Mouse (Mus musculus) midbrain, embryonic 11.5 days (tissue): ENCODE results near the gene Mllt11. TPM values are rescaled to one million over a fixed set of nuclear protein-coding genes. Genes with fewer than 3 reads are reported as not detected.

Experiments
- ATAC-seq: fragments of 200-750 bp; cut with Nextera tagmentation; 2 replicates; pipeline ENCODE4 v1.8.0; 2017; ENCODE audit warnings: moderate TSS enrichment, moderate library complexity; ENCODE audit not compliant: low FRiP score
- DNase-seq: peaks from one replicate; pipeline ENCODE4 v3.0.0; 2015; ENCODE audit warnings: low spot score; ENCODE audit errors: missing footprints
- H3K27ac ChIP-seq: fragments of 300-500 bp; sonication (generic); 2 replicates; pipeline ENCODE4 v1.5.1; 2014; ENCODE audit warnings: low read depth, low read length
- H3K27me3 ChIP-seq: fragments of 300-500 bp; sonication (generic); 2 replicates; pipeline ENCODE4 v1.6.1; 2014; ENCODE audit warnings: mild to moderate bottlenecking, low read length, moderate library complexity, mixed read lengths; ENCODE audit not compliant: control insufficient read depth, insufficient read depth
- H3K36me3 ChIP-seq: fragments of 300-500 bp; sonication (generic); 2 replicates; pipeline ENCODE4 v1.6.1; 2014; ENCODE audit warnings: mild to moderate bottlenecking, low read length, moderate library complexity, mixed read lengths; ENCODE audit not compliant: control insufficient read depth, insufficient read depth
- H3K4me1 ChIP-seq: fragments of 300-500 bp; sonication (generic); 2 replicates; pipeline ENCODE4 v1.6.1; 2014; ENCODE audit warnings: low read length; ENCODE audit not compliant: control insufficient read depth, insufficient read depth
- H3K4me2 ChIP-seq: fragments of 300-500 bp; sonication (generic); 2 replicates; pipeline ENCODE4 v1.6.1; 2014; ENCODE audit warnings: mild to moderate bottlenecking, moderate library complexity
- H3K4me3 ChIP-seq: fragments of 300-500 bp; sonication (generic); 2 replicates; pipeline ENCODE4 v1.5.1; 2014; ENCODE audit warnings: low read depth, low read length
- H3K9ac ChIP-seq: fragments of 300-500 bp; sonication (generic); 2 replicates; pipeline ENCODE4 v1.6.1; 2014; ENCODE audit warnings: low read length
- H3K9me3 ChIP-seq: fragments of 300-500 bp; sonication (generic); 2 replicates; pipeline ENCODE4 v1.6.1; 2016; ENCODE audit warnings: low read length; ENCODE audit not compliant: control insufficient read depth
- WGBS: fragments of 180-500 bp; shearing (Covaris S2); extraction: QIAGEN DNeasy Blood & Tissue Kit; methylation state at CpG from one replicate; pipeline ENCODE4 v1.1.7; 2014; 5-methylcytosine and 5-hydroxymethylcytosine counted together
- polyA plus RNA-seq: library from polyadenylated mRNA; unstranded; fragments of >200 nt; fragmentation: Nextera tagmentation; extraction: Ambion mirVana; gene quantifications from 2 replicates; pipeline ENCODE4 v1.2.1, GENCODE M21; 2014

Mllt11 gene
- polyA plus RNA-seq, 1 experiment from 2014 or later, result 124 TPM

DNA sequence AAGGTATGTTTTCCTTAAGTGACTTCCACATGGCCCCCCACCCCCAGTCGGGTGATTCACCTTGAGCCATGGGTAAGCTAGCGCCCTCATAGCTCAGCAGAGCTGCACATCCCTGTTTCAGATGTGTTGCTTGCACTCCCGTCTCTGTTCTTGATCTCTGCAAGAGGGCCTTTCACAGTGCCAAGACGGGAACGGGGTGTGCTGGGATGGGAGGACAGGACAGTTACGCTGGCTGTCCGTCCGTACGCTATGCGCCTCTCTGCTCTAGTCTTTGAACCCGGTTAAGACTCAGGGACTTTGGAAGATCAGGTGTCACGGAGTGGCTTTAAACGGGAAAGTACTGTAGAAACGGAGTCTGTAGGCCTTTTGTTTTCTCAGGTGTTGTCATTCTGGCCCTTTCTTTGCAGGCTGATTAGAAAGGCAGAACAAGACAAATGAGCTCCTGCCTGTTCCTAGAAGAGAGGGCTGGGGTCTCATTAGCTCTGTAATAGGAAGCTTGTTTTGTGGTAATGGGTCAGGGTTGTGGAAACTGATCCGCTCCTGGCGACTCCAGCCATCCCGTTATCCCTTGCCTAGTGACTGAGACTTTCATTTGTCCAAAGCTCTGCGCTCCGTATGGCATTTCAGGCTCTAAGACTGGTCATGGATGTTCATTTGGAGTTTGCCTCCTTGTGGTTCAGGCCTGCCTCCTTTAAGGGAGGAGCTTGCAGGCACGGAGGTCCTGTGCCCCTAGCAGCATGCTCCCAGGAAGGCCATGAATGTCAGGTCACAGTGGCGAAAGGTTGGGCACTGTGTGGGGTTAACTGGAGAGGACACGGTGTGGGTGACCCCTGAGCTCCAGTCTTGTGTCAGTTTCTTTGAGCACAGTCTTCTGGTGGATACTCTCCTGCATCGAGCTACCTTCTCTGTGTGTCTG lies 3.7 kb upstream of the Mllt11 start:
- DNase-seq (no peak), ATAC-seq (no peak)
- Histone ChIP-seq H3K27ac (no peak overlapping the region), H3K4me1 (peaks cover 10% of the 10 kb centered on the region), H3K9ac (no peak overlapping the region), H3K4me3 (no peak overlapping the region), H3K36me3 (peaks cover 41% of the 10 kb centered on the region), H3K27me3 (no peaks in the 10 kb centered on the region), H3K4me2 (no peak overlapping the region), H3K9me3 (no peaks in the 10 kb centered on the region)
- 82% methylated on average over 23 of the region's 23 CpGs for WGBS

GRCm38 (mm10) chr3:95233303-95233980 lies 1.5 kb upstream of the Mllt11 start:
- no peak overlapping the region for H3K9ac ChIP-seq
- H3K9me3 ChIP-seq, result no peaks in the 10 kb centered on the region
- H3K4me1 ChIP-seq, result peaks cover 17% of the 10 kb centered on the region
- DNase-seq (no peak), ATAC-seq (no peak)
- H3K27ac ChIP-seq, result no peak overlapping the region
- H3K36me3 ChIP-seq, result peaks cover 41% of the 10 kb centered on the region
- H3K4me2 ChIP-seq, result no peak overlapping the region
- H3K27me3 ChIP-seq, result no peaks in the 10 kb centered on the region
- H3K4me3 ChIP-seq, result no peak overlapping the region
- WGBS, result 92% methylated on average over 16 of the region's 16 CpGs

GRCm38 (mm10) chr3:95232771-95233170 lies 800 bp upstream of the Mllt11 start:
- Histone ChIP-seq H3K4me3 (no peak overlapping the region), H3K9me3 (no peaks in the 10 kb centered on the region), H3K27me3 (no peaks in the 10 kb centered on the region), H3K36me3 (peaks cover 36% of the 10 kb centered on the region), H3K4me2 (no peak overlapping the region), H3K9ac (no peak overlapping the region), H3K4me1 (peaks cover 17% of the 10 kb centered on the region), H3K27ac (no peak overlapping the region)
- no peak for DNase-seq
- WGBS, result 93% methylated on average over 7 of the region's 7 CpGs
- ATAC-seq, result no peak

DNA sequence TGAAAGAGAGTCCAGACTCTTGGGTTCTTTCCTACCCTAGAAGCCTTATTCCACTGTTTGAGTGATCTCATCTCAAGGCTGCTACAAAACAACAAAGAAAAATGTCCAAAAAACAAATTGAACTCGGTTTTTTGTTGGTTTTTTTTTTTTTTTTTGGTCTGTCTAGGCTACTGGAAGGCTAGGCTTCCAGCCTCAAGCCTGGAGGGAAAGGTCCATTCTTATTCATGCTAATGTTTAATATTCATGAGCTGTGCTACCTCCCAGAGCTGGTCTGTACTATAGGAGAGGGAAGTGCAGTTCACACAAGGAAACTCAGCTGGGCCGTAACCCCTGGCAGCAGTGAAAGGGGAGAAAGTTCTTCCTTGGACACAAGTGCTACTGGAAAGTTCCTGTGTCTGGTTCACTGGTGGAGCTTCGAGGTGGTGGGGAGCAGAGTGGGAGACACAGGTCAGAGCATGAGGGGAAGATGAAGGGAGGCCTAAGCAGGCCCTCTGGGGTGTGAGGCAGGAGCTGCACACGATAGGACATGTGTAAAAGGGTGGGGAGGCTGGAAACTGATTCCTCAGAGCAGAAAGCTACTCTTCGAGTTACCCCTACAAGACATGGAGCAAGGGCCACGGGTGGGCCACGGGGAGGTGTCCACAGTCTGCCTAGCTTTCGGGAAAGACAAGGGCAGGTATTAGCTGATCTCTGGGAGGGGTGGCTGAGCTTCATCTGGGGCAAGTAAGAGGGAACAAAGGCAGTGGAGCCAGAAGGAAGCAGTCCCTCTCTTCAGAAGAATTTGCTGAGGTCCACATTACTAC lies 1.3 kb downstream of the Mllt11 start:
- ATAC-seq (peak; percentile 51), DNase-seq (peak; percentile 91)
- Histone ChIP-seq H3K36me3 (peaks cover 35% of the 10 kb centered on the region), H3K27ac (peak overlapping the region; percentile 79), H3K4me3 (peak overlapping the region; percentile 72), H3K4me1 (peaks cover 23% of the 10 kb centered on the region), H3K4me2 (peak overlapping the region; percentile 96), H3K9me3 (no peaks in the 10 kb centered on the region), H3K27me3 (no peaks in the 10 kb centered on the region), H3K9ac (peak overlapping the region; percentile 80)
- WGBS, result 32% methylated on average over 8 of the region's 8 CpGs

GRCm38 (mm10) chr3:95229781-95230494 lies 2.0 kb downstream of the Mllt11 start:
- DNase-seq (peak; percentile 96), ATAC-seq (peak; percentile 31)
- under 1% methylated on average over 13 of the region's 13 CpGs for WGBS
- peaks cover 32% of the 10 kb centered on the region for H3K36me3 ChIP-seq
- peak overlapping the region; percentile 96 for H3K4me2 ChIP-seq
- H3K9me3 ChIP-seq, result no peaks in the 10 kb centered on the region
- peak overlapping the region; percentile 80 for H3K9ac ChIP-seq
- peak overlapping the region; percentile 72 for H3K4me3 ChIP-seq
- H3K27ac ChIP-seq, result peak overlapping the region; percentile 79
- H3K4me1 ChIP-seq, result peaks cover 23% of the 10 kb centered on the region
- no peaks in the 10 kb centered on the region for H3K27me3 ChIP-seq

GRCm38 (mm10) chr3:95228894-95229780 lies 2.8 kb downstream of the Mllt11 start:
- DNase-seq (peak; percentile 96), ATAC-seq (no peak)
- under 1% methylated on average over 43 of the region's 43 CpGs for WGBS
- Histone ChIP-seq H3K9me3 (no peaks in the 10 kb centered on the region), H3K4me1 (peaks cover 23% of the 10 kb centered on the region), H3K9ac (peak overlapping the region; percentile 80), H3K4me2 (peak overlapping the region; percentile 96), H3K36me3 (peaks cover 26% of the 10 kb centered on the region), H3K27ac (peak overlapping the region; percentile 79), H3K27me3 (no peaks in the 10 kb centered on the region), H3K4me3 (peak overlapping the region; percentile 72)

- Histone ChIP-seq H3K36me3 (peaks cover 24% of the 10 kb centered on the region), H3K9me3 (no peaks in the 10 kb centered on the region), H3K4me2 (peak within 1 kb of the TSS; percentile 96), H3K4me1 (peaks cover 23% of the 10 kb centered on the region), H3K27ac (peak within 1 kb of the TSS; percentile 79), H3K27me3 (no peaks in the 10 kb centered on the region), H3K4me3 (peak within 1 kb of the TSS; percentile 72), H3K9ac (peak within 1 kb of the TSS; percentile 80)
- ATAC-seq (peak; percentile 88), DNase-seq (peak; percentile 98)
- under 1% methylated on average over 64 of the region's 64 CpGs for WGBS
These were observed 3.6 kb downstream of the Mllt11 start, which contains the start of gene Cdc42se1 for GRCm38 (mm10) chr3:95228148-95228893. Gene Cdc42se1 (plus strand): TSS chr3:95228732.
